Mouse (Mus musculus) megakaryocyte progenitor cell, adult 5-6 weeks (primary cell): ENCODE results near the gene Zc3h10. TPM values are rescaled to one million over a fixed set of nuclear protein-coding genes. Genes with fewer than 3 reads are reported as not detected.
"Not testable (repeated sequence)": the region's sequence is repeated elsewhere in the genome, so short reads cannot be mapped to it uniquely, and the experiment has no call there.

Source experiments
- ATAC-seq: replicated peaks from 2 replicates; pipeline ENCODE4 v1.8.0; 2016; ENCODE audit warnings: mild to moderate bottlenecking, moderate TSS enrichment, inconsistent platforms; ENCODE audit not compliant: poor library complexity
- total RNA-seq, 2 experiments: library from RNA; stranded (forward) in 1 of 2; stranded (reverse) in 1 of 2; fragments of 157-497, 149-512 nt in 1 of 2; fragments of 200-1000 nt in 1 of 2; gene quantifications; 2 replicates each; pipeline versions ENCODE4 v1.2.3 to v1.2.4; 2015 to 2017

The Zc3h10 gene
- total RNA-seq, 2 experiments from 2014 or later = 6.7 to 10.2 TPM

- ATAC-seq = peak; percentile 85
Observed at GRCm38 (mm10) chr10:128556286-128556685, 8.7 kb upstream of the Zc3h10 start.

DNA sequence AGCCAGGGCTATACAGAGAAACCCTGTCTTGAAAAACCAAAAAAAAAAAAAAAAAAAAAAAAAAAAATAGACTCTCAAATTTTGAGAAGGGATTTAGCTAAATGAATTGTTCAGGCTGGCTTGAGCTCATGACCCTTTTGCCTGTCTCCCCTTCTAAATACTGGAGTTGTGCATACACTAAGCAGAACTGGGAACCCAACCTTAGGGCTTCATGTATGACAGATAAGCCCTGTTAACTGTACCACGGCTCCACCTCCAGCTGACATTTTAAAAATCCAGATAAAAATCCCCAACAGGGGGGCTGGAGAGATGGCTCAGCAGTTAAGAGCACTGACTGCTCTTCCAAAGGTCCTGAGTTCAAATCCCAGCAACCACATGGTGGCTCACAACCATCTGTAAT, 8.0 kb upstream of the Zc3h10 start:
- ATAC-seq = not testable (repeated sequence)

DNA sequence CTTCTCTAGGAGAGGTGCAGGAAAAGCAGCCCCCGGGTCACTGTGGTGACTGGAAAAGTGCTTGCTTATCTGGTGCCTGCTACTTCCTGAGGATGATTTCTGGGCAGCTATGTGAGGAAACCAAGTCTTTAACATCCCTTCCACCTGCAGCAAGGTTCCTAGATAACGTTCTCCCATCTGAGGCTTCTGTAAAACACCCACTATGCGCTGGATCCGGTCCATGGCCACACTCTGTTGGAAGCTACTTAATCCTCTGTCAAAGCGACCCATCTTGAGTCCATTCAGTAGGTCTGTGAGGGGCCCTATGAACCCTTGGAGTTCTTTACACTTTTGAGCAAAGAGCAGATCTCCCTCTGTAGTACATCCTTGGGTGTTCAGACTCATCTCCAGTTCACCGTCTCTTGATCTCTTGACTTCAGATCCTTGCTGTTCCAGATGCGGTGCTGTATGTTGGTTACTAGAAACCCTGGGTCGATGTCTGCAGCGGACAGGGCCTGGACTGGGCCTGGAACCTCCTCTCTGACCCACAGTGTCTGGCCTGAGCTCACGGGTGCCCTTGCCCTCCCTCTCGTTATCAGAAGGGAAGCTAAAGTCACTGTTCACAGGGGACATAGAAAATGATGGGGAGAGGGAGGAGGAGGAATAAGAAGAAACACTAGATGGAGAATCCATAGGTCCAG, 2.7 kb upstream of the Zc3h10 start:
- not testable (repeated sequence) for ATAC-seq

DNA sequence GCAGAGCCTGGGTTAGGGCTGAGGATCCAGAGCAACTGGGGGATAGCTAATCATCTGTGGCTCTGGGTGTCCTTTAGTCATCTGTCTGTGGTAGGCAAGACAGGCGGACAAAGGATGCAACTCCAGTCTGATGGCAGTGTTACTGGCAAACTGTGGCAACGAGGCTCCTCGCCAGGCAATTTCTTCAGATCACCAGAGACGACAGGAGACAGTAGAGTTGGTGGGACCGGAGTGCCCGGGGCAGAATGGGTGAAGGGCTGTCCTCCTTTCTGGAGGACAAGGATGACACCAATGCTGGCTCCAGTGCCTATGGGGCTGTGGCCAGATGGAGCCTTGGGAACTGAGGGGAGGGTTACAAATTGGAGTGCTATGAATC, 2.1 kb upstream of the Zc3h10 start:
- ATAC-seq = not testable (repeated sequence)

DNA sequence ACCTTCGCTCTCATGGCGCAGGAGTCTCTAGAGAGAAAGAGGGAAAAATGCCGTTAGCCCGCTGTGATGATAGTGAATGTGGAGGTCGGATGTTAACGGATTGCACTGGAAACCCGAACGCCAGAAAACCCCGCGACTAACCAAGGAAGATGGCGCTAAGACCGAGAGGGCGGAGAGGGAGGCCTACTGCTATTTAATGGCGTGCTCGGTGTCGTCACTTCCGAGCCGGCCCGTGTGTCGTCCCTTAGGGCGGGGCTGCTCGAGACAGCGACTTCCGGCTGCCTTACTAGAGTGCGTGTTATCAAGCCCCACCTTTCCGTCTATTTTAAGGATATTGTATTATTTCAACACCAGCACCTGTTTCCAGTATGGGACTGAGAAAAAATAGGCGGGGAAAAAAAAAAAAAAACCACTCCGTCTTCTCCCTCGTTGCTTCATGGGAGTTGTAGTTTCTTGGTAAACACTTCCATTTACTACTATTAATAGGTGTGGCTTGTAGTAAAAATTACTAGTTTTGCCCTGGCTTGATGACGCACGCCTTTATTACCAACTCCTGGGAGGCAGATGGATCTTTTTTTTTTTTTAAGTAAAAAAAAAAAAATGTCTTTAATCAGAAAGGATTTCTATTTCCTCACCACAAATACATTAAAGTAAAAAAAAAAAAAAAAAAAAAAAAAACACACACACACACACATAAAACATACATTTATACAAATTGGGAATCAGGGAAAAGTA, 1.5 kb upstream of the Zc3h10 start, which contains the start of gene Rpl41:
TSS of gene Rpl41 (minus strand) at position 359 of the 735 bp plus-strand sequence.
- ATAC-seq = peak; percentile 65

DNA sequence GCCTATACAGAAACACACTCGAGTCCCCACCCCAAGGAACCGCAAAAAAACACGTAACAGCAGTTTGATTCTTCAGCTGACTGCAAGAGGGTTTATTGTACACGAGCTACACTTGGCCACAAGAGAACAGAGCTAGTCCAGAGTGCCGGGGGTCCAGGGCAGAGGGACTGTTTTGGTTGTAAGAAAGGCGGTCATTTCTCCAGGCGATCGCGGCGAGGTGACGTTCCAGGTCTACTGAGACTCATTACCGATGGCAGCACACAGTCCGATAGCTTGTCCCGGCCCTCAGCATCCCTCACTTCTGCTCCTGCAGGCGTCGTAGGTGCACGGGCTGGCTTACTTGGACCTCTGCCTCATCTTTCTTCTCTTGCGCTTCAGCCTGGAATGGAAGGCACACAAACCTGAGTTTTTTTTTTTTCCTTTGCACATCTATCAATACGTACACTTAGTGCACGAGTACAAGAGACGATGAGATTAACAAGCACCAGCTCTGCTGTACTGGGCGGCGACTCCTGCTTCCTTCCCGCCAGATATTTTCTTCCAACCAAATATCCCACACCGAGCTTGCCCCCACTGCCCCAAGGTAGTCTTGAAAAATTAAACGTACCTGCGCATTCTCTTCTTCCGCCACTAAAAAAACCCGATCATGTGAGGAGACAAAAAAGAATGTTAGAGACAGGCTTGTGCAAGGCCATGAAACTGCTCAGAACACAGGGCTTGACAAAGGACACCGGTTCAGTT, 647 bp upstream of the Zc3h10 start:
- ATAC-seq = not testable (repeated sequence)

DNA sequence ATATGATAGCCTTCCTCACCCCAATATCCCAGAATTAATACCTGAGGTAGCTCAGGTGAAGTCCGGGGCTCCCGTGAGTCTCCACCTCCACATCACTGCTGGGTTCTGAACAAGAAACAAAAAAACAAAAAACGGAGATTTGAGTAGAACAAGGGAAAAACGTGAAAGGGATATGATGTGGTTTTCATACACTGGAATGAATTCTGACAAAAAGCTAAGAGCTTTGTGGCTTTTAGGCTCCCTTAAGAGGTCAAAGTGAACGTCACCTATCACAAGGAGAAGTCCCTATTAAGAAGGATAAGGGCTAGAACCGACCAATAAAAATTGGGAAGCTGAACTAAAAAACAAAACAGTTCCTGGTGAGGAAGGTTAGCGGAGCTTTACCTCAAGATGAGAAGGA, 787 bp downstream of the Zc3h10 start:
- no peak for ATAC-seq

- ATAC-seq = peak; percentile 25
Observed at GRCm38 (mm10) chr10:128546361-128546760, 1.2 kb downstream of the Zc3h10 start.

DNA sequence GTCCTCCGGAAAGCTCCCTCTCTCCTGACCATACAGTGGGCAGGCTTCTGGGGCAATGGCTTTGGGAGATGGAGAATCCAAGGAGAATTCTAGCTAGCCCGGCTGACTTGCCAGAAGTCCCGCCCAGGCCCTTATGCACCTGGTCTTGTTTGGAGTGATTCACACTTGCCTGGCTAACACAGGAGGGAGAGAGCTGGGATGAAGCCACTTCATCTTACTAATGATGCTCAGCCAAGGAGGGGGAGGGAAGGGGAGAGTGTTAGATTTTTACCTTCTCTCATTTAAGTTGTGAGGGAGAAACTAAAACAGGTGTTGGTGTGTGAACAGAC, 2.0 kb downstream of the Zc3h10 start:
- no peak for ATAC-seq

DNA sequence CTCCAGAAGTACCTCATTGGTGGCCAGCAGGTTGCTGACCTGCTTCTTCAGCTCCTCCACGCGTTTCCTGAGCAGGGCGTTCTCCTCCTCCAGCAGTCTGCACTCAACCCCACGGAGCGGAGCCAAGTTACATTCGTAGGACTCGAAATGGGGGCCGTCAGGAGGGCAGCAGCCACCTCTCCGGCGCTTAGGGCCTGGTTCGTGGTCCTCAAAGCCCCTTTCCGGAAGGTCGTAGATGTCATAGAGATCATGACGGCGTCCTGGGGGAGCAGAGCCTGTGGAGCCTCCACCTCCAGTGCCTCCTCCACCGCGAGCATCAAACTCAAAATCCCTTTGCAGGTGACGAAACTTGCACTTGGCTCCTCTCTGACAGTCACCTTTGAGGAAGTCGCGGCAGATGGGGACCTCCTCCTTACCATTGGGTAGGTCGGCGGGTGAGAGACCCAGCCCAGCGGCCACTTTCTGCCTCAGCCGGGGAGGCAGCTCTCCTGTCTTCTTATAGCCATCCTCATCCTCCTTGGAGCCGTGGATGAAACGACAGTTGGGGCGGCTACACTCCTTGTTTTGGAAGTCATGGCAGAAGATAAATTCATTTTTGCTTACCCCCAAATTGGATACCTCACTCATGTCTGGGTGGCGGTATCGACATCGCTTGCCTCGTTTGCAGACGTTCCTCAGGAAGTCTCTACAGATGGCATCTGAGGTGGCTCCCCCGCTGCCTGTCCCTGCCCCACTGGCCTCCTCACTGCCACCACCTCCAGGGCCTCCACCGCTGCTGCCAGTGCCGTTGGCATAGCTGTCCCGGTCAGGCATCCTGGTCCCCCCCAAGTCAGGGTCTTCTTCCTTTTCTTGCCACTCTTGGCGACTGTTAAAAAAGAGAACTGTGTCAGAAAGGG, 2.7 kb downstream of the Zc3h10 start:
- ATAC-seq = no peak

DNA sequence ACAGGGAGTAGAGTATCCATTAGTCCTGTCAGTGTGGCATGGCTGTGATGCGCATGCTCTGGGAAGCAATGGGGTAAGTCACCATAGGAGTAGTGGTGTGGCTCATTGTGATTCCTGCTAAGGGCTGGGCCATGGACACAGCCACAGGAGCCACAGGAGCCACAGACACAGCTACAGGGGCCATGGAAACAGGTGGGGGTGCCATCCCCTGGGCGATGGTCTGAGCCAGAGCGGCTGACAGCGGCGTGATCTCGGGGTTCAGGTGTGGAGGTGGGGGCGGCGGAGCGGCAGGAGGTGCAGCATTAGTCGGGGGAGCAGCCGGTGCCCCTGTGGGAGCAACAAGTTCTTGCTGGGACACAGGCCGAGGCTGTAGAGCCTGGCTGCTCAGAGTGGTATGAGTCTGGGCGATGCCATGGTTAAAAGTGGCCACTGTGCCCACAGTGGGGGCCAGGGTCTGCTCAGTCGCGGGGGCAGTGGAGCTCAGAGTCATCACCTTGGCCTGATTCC, 3.4 kb downstream of the Zc3h10 start:
- no peak for ATAC-seq

DNA sequence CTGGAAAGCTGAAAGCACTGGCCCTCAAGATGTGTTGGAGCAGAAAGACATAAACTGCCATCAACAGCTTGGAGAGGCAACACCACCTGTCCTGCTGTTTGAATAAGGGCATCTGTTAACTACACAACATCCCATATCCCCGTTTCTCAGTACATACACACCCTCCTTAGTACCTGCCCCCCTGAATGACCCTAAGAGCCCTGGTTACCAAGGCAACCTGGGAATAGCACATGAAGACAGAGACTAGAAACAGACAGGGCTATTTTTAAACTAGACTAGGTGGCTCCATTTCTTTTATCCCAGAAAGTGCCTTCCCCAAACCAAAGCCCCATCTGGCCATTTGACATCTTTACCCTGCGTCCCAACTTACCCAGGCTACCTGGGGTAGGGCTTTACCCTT, 4.5 kb downstream of the Zc3h10 start:
- no peak for ATAC-seq

- no peak for ATAC-seq
Observed at GRCm38 (mm10) chr10:128538340-128538870, 9.2 kb downstream of the Zc3h10 start.

GRCm38 (mm10) chr10:128536266-128536940, 11.2 kb downstream of the Zc3h10 start:
- peak; percentile 97 for ATAC-seq

DNA sequence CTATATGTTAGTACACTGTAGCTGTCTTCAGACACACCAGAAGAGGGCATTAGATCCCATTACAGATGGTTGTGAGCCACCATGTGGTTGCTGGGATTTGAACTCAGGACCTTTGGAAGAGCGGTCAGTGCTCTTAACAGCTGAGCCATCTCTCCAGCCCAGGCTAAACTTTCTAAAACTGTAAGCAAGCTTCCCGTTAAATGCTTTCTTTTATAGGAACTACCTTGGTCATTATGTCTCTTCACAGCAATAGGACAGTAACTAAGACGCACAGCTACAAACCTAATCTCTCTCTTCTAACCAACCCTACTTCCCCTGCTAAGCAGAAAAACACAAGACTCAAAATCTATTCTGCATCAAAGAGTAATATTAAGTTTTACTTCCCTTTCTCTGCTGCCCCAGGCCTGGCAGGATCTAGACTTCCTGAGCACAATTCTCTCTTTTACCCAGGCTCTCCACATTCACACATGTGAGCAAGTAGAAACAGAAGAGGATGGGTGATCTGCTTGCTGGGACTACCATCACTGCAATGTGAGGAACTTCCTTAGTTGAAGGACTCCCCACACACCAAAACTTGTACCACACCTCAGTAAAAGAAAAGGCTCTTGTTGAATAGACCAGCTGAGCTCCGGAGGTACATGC, 11.8 kb downstream of the Zc3h10 start:
- peak; percentile 55 for ATAC-seq

DNA sequence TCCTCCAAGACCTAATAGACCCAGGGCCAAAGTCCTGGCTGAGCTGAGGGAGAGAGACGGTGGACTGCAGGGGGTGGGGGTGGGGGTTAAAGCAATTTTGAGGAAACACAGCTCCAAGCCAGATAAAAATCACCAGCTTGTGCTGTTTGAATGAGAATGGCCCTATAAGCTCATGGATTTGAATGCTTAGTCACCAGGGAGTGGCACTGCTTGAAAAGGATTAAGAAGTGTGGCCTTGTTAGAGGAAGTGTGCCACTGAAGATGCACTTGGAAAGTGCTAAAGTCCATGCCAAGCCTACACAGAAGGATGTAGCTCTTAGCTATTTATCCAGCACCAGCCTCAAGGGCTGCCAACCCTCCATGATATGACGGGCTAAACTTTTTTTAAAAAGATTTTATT, 12.4 kb downstream of the Zc3h10 start:
- ATAC-seq = no peak

GRCm38 (mm10) chr10:128526366-128527356, 20.9 kb downstream of the Zc3h10 start:
- peak; percentile 10 for ATAC-seq

GRCm38 (mm10) chr10:128525671-128526308, 21.8 kb downstream of the Zc3h10 start, which contains the start of gene Esyt1:
TSS of gene Esyt1 (minus strand) at chr10:128525871.
- ATAC-seq = peak; percentile 83
